Mouse (Mus musculus): ENCODE measurements at regions not wholly inside any gene's neighbourhood (a gene's known extent, or its start where the extent isn't known, plus 50 kb on each side); places are given as distances from the start of the nearest gene placed in this dataset.

- Histone ChIP-seq H3K9ac (replicated peaks) (no peak overlapping the region), H3K4me1 (peaks cover 13% of the 10 kb centered on the region), H3K4me3 (no peak overlapping the region), H3K36me3 (no peaks in the 10 kb centered on the region), H3K27me3 (no peaks in the 10 kb centered on the region), H3K27ac (replicated peaks) (no peak overlapping the region), H3K4me2 (replicated peaks) (no peak overlapping the region), H3K9me3 (no peaks in the 10 kb centered on the region)
- 69% methylated on average over 7 of the region's 7 CpGs for WGBS
- no peak for ATAC-seq (ENCODE audit: low FRiP score, low read depth)
Observed at GRCm38 (mm10) chr1:63977956-63978355, 144.1 kb downstream of the Klf7 start.

GRCm38 (mm10) chr1:63977302-63977888 lies 144.7 kb downstream of the Klf7 start:
- Histone ChIP-seq H3K9me3 (no peaks in the 10 kb centered on the region), H3K4me3 (no peak overlapping the region), H3K9ac (replicated peaks) (no peak overlapping the region), H3K27ac (replicated peaks) (no peak overlapping the region), H3K4me2 (replicated peaks) (no peak overlapping the region), H3K27me3 (no peaks in the 10 kb centered on the region), H3K36me3 (no peaks in the 10 kb centered on the region), H3K4me1 (peaks cover 13% of the 10 kb centered on the region)
- ATAC-seq (ENCODE audit: low FRiP score, low read depth), result no peak
- WGBS, result 60% methylated on average over 4 of the region's 4 CpGs

GRCm38 (mm10) chr1:63976862-63977261 lies 145.2 kb downstream of the Klf7 start:
- Histone ChIP-seq H3K9ac (replicated peaks) (no peak overlapping the region), H3K9me3 (no peaks in the 10 kb centered on the region), H3K27me3 (no peaks in the 10 kb centered on the region), H3K4me3 (no peak overlapping the region), H3K4me1 (peaks cover 13% of the 10 kb centered on the region), H3K27ac (replicated peaks) (no peak overlapping the region), H3K4me2 (replicated peaks) (no peak overlapping the region), H3K36me3 (no peaks in the 10 kb centered on the region)
- ATAC-seq (ENCODE audit: low FRiP score, low read depth), result no peak
- 68% methylated on average over 4 of the region's 4 CpGs for WGBS

GRCm38 (mm10) chr1:63967849-63968248 lies 154.2 kb downstream of the Klf7 start:
- no peak overlapping the region for H3K4me2 ChIP-seq (replicated peaks)
- no peak overlapping the region for H3K9ac ChIP-seq (replicated peaks)
- no peaks in the 10 kb centered on the region for H3K4me1 ChIP-seq
- no peaks in the 10 kb centered on the region for H3K9me3 ChIP-seq
- H3K4me3 ChIP-seq, result no peak overlapping the region
- no peak overlapping the region for H3K27ac ChIP-seq (replicated peaks)
- 92% methylated on average over 11 of the region's 11 CpGs for WGBS
- no peaks in the 10 kb centered on the region for H3K36me3 ChIP-seq
- no peaks in the 10 kb centered on the region; the same call in 1 of the 2 replicates for H3K27me3 ChIP-seq
- ATAC-seq (ENCODE audit: low FRiP score, low read depth), result no peak

GRCm38 (mm10) chr1:63965446-63965845 lies 156.6 kb downstream of the Klf7 start:
- Histone ChIP-seq H3K9ac (replicated peaks) (no peak overlapping the region), H3K9me3 (no peaks in the 10 kb centered on the region), H3K4me3 (no peak overlapping the region), H3K36me3 (no peaks in the 10 kb centered on the region), H3K4me2 (replicated peaks) (no peak overlapping the region), H3K27ac (replicated peaks) (no peak overlapping the region), H3K27me3 (no peaks in the 10 kb centered on the region; the same call in 1 of the 2 replicates), H3K4me1 (no peaks in the 10 kb centered on the region)
- ATAC-seq (ENCODE audit: low FRiP score, low read depth), result no peak

GRCm38 (mm10) chr1:63964519-63964918 lies 157.6 kb downstream of the Klf7 start:
- Histone ChIP-seq H3K27me3 (no peaks in the 10 kb centered on the region), H3K36me3 (no peaks in the 10 kb centered on the region), H3K27ac (replicated peaks) (no peak overlapping the region), H3K4me2 (replicated peaks) (no peak overlapping the region), H3K9me3 (no peaks in the 10 kb centered on the region), H3K9ac (replicated peaks) (no peak overlapping the region), H3K4me3 (no peak overlapping the region), H3K4me1 (no peaks in the 10 kb centered on the region)
- ATAC-seq (ENCODE audit: low FRiP score, low read depth), result no peak
- 85% methylated on average over 1 of the region's 1 CpGs for WGBS

GRCm38 (mm10) chr1:63955701-63956355 lies 166.3 kb downstream of the Klf7 start:
- Histone ChIP-seq H3K4me2 (replicated peaks) (no peak overlapping the region), H3K4me1 (peaks cover 7% of the 10 kb centered on the region; the same call in 1 of the 2 replicates), H3K4me3 (no peak overlapping the region), H3K9me3 (no peaks in the 10 kb centered on the region), H3K9ac (replicated peaks) (no peak overlapping the region), H3K27ac (replicated peaks) (no peak overlapping the region), H3K36me3 (no peaks in the 10 kb centered on the region), H3K27me3 (0 out of 2 replicates have a peak, but pooled peaks cover 3% of the 10 kb centered on the region)
- 95% methylated on average over 4 of the region's 4 CpGs for WGBS
- ATAC-seq (ENCODE audit: low FRiP score, low read depth), result no peak

- H3K36me3 ChIP-seq, result no peaks in the 10 kb centered on the region
- no peak overlapping the region for H3K4me2 ChIP-seq (replicated peaks)
- H3K27me3 ChIP-seq, result 0 out of 2 replicates have a peak, but pooled peaks cover 3% of the 10 kb centered on the region
- H3K4me1 ChIP-seq, result peaks cover 7% of the 10 kb centered on the region; the same call in 1 of the 2 replicates
- H3K9me3 ChIP-seq, result no peaks in the 10 kb centered on the region
- no peak overlapping the region for H3K9ac ChIP-seq (replicated peaks)
- H3K27ac ChIP-seq (replicated peaks), result no peak overlapping the region
- H3K4me3 ChIP-seq, result no peak overlapping the region
- ATAC-seq (ENCODE audit: low FRiP score, low read depth), result no peak
- WGBS, result 92% methylated on average over 6 of the region's 6 CpGs
Observed at GRCm38 (mm10) chr1:63954876-63955513, 167.1 kb downstream of the Klf7 start.

- WGBS, result 72% methylated on average over 2 of the region's 2 CpGs
- ATAC-seq (ENCODE audit: low FRiP score, low read depth), result no peak
- Histone ChIP-seq H3K4me2 (replicated peaks) (no peak overlapping the region), H3K27me3 (0 out of 2 replicates have a peak, but pooled peaks cover 3% of the 10 kb centered on the region), H3K36me3 (no peaks in the 10 kb centered on the region), H3K4me3 (no peak overlapping the region), H3K27ac (replicated peaks) (no peak overlapping the region), H3K4me1 (peaks cover 7% of the 10 kb centered on the region; the same call in 1 of the 2 replicates), H3K9ac (replicated peaks) (no peak overlapping the region), H3K9me3 (no peaks in the 10 kb centered on the region)
Observed at GRCm38 (mm10) chr1:63954172-63954571, 167.9 kb downstream of the Klf7 start.

- no peak overlapping the region for H3K4me2 ChIP-seq (replicated peaks)
- H3K9ac ChIP-seq (replicated peaks), result no peak overlapping the region
- ATAC-seq (ENCODE audit: low FRiP score, low read depth), result peak; percentile 75
- peaks cover 7% of the 10 kb centered on the region; the same call in 1 of the 2 replicates for H3K4me1 ChIP-seq
- H3K36me3 ChIP-seq, result no peaks in the 10 kb centered on the region
- 0 out of 2 replicates have a peak, but pooled peaks cover 3% of the 10 kb centered on the region for H3K27me3 ChIP-seq
- H3K4me3 ChIP-seq, result no peak overlapping the region
- H3K27ac ChIP-seq (replicated peaks), result 0 out of 2 replicates have a peak overlapping the region, but pooled peaks have one; percentile 10
- WGBS, result 59% methylated on average over 17 of the region's 18 CpGs
- no peaks in the 10 kb centered on the region for H3K9me3 ChIP-seq
Observed at GRCm38 (mm10) chr1:63953229-63953883, 168.7 kb downstream of the Klf7 start.

- no peaks in the 10 kb centered on the region for H3K9me3 ChIP-seq
- WGBS, result 66% methylated on average over 7 of the region's 7 CpGs
- 0 out of 2 replicates have a peak, but pooled peaks cover 3% of the 10 kb centered on the region for H3K27me3 ChIP-seq
- no peak overlapping the region for H3K4me2 ChIP-seq (replicated peaks)
- no peaks in the 10 kb centered on the region for H3K36me3 ChIP-seq
- peaks cover 7% of the 10 kb centered on the region; the same call in 1 of the 2 replicates for H3K4me1 ChIP-seq
- no peak overlapping the region for H3K27ac ChIP-seq (replicated peaks)
- no peak for ATAC-seq (ENCODE audit: low FRiP score, low read depth)
- H3K9ac ChIP-seq (replicated peaks), result no peak overlapping the region
- no peak overlapping the region for H3K4me3 ChIP-seq
Observed at GRCm38 (mm10) chr1:63951663-63952062, 170.4 kb downstream of the Klf7 start.

- no peak for ATAC-seq (ENCODE audit: low FRiP score, low read depth)
- Histone ChIP-seq H3K4me1 (no peaks in the 10 kb centered on the region), H3K9ac (replicated peaks) (no peak overlapping the region), H3K27me3 (peaks cover 8% of the 10 kb centered on the region; the same call in 1 of the 2 replicates), H3K4me3 (no peak overlapping the region), H3K9me3 (no peaks in the 10 kb centered on the region), H3K36me3 (no peaks in the 10 kb centered on the region), H3K4me2 (replicated peaks) (no peak overlapping the region), H3K27ac (replicated peaks) (no peak overlapping the region)
- 66% methylated on average over 1 of the region's 1 CpGs for WGBS
Observed at GRCm38 (mm10) chr1:63947278-63947677, 174.8 kb downstream of the Klf7 start.

Data from midbrain, embryonic 12.5 days (tissue).